Mouse (Mus musculus) ES-E14 (cell line): ENCODE results near the gene Cdh13.

ENCODE experiments used
- CHD2 ChIP-seq: IDR thresholded peaks from 2 replicates; pipeline ENCODE4 v1.6.1; 2014; ENCODE audit warnings: mild to moderate bottlenecking, low read depth, low read length, inconsistent platforms
- HCFC1 ChIP-seq: IDR thresholded peaks from 2 replicates; pipeline ENCODE4 v1.6.1; 2012; ENCODE audit warnings: low read length, inconsistent platforms, borderline replicate concordance; ENCODE audit not compliant: insufficient read depth
- ZC3H11A ChIP-seq: IDR thresholded peaks from 2 replicates; pipeline ENCODE4 v1.6.1; 2012; ENCODE audit warnings: low read depth, mild to moderate bottlenecking, inconsistent platforms, low read length, borderline replicate concordance
- ZNF384 ChIP-seq: IDR thresholded peaks from 2 replicates; pipeline ENCODE4 v1.6.1; 2012; ENCODE audit warnings: low read depth, low read length, inconsistent platforms

DNA sequence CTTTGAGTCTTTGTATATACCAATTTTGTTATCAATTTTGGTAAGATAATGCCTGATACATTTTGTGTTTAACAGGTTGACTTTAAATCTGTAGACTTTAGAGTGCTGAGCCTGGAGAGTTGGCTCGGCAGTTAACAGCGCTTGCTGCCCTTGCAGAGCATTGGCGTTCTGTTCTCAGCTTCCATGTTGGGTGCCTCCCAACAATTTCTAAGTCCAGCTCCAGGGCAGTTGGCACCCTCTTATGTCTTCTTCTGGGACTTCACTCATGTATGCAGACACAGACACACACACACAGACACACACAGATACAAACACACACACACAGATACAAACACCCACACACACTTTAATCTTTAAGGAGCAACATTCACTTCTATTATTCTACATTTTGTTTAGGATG lies 672.6 kb downstream of the Cdh13 start:
- TF ChIP-seq HCFC1 (no peak), ZC3H11A (no peak), ZNF384 (no peak), CHD2 (no peak)
